ENCODE assay signal across 29 mouse cellular contexts in the genomic region with DNA sequence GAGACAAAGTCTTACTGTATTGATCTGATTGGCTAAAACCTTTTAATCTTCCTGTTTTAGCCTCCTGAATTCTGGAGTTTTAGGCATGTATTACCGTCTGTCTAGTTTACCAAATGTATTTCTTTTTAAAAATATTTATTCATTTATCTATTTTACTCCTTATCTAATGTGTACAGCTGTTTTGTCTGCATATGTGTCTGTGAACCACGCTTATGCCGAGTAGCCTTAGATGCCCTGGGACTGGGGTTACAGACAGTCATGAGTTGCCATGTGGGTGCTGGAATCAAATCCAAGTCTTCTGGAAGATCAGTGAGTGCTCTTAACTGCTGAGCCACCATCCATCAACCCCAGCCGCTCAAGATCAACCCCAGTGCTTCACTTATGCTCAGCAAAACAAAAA. TPM values are rescaled to one million over a fixed set of nuclear protein-coding genes. Genes with fewer than 3 reads are reported as not detected.
DNase-seq lines count a peak whose midpoint lies in the region; ATAC-seq lines count a peak whose summit lies in the region.
"Had no signal": no experiment of that assay in that cellular context is flagged by ENCODE, and none has a peak within 500 bp of the region (broad histone marks: within the 10 kb centered on the region; RNA-seq: fewer than 3 reads in every experiment).

No protein-coding gene starts in this region.

- no peak overlapping the region for H3K9ac ChIP-seq in liver, embryonic 16.5 days (ENCODE audit: low read depth, low read length)
- H3K9ac ChIP-seq: forebrain, embryonic 15.5 days; heart, embryonic 12.5 days; hindbrain, embryonic 15.5 days; limb, embryonic 13.5 days had no signal

- H3K36me3 ChIP-seq in liver, embryonic 16.5 days (ENCODE audit: control insufficient read depth, insufficient read depth): no peaks in the 10 kb centered on the region
- H3K36me3 ChIP-seq: forebrain, embryonic 10.5 days; forebrain, embryonic 15.5 days; heart, embryonic 12.5 days; hindbrain, embryonic 15.5 days; limb, embryonic 13.5 days had no signal

- peak; percentile 36 for DNase-seq in spleen, adult 12 weeks (ENCODE audit: low spot score)
- no peak for DNase-seq in spleen, postnatal 14 days (ENCODE audit: low spot score in 2 of 2)
- no peak for DNase-seq in testis, postnatal 14 days (ENCODE audit: low spot score)
- DNase-seq in cerebellum, postnatal 14 days: no peak
- no peak for DNase-seq in heart, postnatal 10 days
- DNase-seq: adrenal gland, postnatal 10 days; cerebellum, adult 18-20 months; cerebellum, postnatal 10 days; gastrocnemius, adult 2 months; gastrocnemius, postnatal 36 days; heart, adult 2 months; kidney, adult 11 months; kidney, postnatal 14 days; lung, adult 2 months; lung, postnatal 14 days; right cerebral cortex, adult 18-20 months had no signal

- 0 out of 2 replicates have a peak, but pooled peaks have one; percentile 20 for ATAC-seq in common myeloid progenitor, adult 5-6 weeks (replicated peaks; ENCODE audit: low read depth, poor library complexity, severe bottlenecking)
- peak; percentile 63 for ATAC-seq in liver, embryonic 16.5 days (ENCODE audit: low read depth)
- ATAC-seq: forebrain, embryonic 15.5 days; inflammation-experienced regulatory T-cells, adult 6 months; midbrain, embryonic 16.5 days had no signal

- WGBS in liver, embryonic 16.5 days (ENCODE audit: insufficient replicate concordance): 29% methylated on average over 4 of the region's 4 CpGs

- no peak overlapping the region for H3K4me3 ChIP-seq in liver, embryonic 16.5 days (ENCODE audit: low read depth, low read length)
- H3K4me3 ChIP-seq: forebrain, embryonic 10.5 days; forebrain, embryonic 15.5 days; gastrocnemius, adult 2 months; heart, adult 2 months; heart, embryonic 12.5 days; hindbrain, embryonic 10.5 days; hindbrain, embryonic 15.5 days; left cerebral cortex, adult 2 months; limb, embryonic 13.5 days had no signal

- intact Hi-C loops in heart, postnatal 10 days (cut with DNase I): no loop called here

- no peaks in the 10 kb centered on the region for H3K27me3 ChIP-seq in liver, embryonic 16.5 days (ENCODE audit: control insufficient read depth, insufficient read depth, low read depth, low read length)
- H3K27me3 ChIP-seq: heart, embryonic 12.5 days; hindbrain, embryonic 15.5 days; limb, embryonic 13.5 days had no signal

- H3K27ac ChIP-seq in liver, embryonic 16.5 days (ENCODE audit: low read length): no peak overlapping the region
- H3K27ac ChIP-seq: forebrain, embryonic 10.5 days; forebrain, embryonic 15.5 days; gastrocnemius, adult 2 months; heart, adult 2 months; hindbrain, embryonic 10.5 days; hindbrain, embryonic 15.5 days; left cerebral cortex, adult 2 months; limb, embryonic 13.5 days had no signal

- H3K4me1 ChIP-seq in liver, embryonic 16.5 days (ENCODE audit: control insufficient read depth, low read depth, low read length): peaks cover 7% of the 10 kb centered on the region; the same call in 1 of the 2 replicates
- H3K4me1 ChIP-seq: forebrain, embryonic 15.5 days; hindbrain, embryonic 15.5 days; limb, embryonic 13.5 days had no signal

- no peak overlapping the region for H3K4me2 ChIP-seq in liver, embryonic 16.5 days (ENCODE audit: low read depth, low read length)
- H3K4me2 ChIP-seq: forebrain, embryonic 15.5 days; heart, embryonic 12.5 days; hindbrain, embryonic 15.5 days; limb, embryonic 13.5 days; midbrain, embryonic 11.5 days had no signal

- no peaks in the 10 kb centered on the region for H3K9me3 ChIP-seq in liver, embryonic 16.5 days (replicated peaks; ENCODE audit: control insufficient read depth, low read length)
- H3K9me3 ChIP-seq: forebrain, embryonic 10.5 days; forebrain, embryonic 15.5 days; heart, embryonic 12.5 days; hindbrain, embryonic 10.5 days; hindbrain, embryonic 15.5 days; limb, embryonic 13.5 days had no signal

RNA-seq across cellular contexts. Expression of gene Nrip3, which starts 36.8 kb away (rescaled TPM):
- 0.41 and 0.44 TPM in 2 replicates for total RNA-seq in common myeloid progenitor, adult 5-6 weeks (2017)
- polyA plus RNA-seq in liver, embryonic 16.5 days (2015; fragmentation: Nextera tagmentation; extraction: Ambion mirVana): 0.09 and 0.22 TPM in 2 replicates
- under 1 TPM; 0.30 to 0.34 TPM for total RNA-seq in heart, postnatal 10 days (2021)
- total RNA-seq: gastrocnemius, adult 2 months; gastrocnemius, postnatal 36 days had no signal

RNA-seq across cellular contexts. Expression of gene Scube2, which starts 46.9 kb away (rescaled TPM):
- total RNA-seq in common myeloid progenitor, adult 5-6 weeks (2017): not detected in 2 replicates
- 0.09 and 0.12 TPM in 2 replicates for polyA plus RNA-seq in liver, embryonic 16.5 days (2015; fragmentation: Nextera tagmentation; extraction: Ambion mirVana)
- 10 to 100 TPM; 14.3 to 17.2 TPM for total RNA-seq in heart, postnatal 10 days (2021)
- total RNA-seq: neutrophil, adult 5-6 weeks had no signal
- polyA plus RNA-seq: inflammation-experienced regulatory T-cells, adult 6 months had no signal

Comparison
In these comparisons a context has a peak if more than half of its experiments do, and no peak if none do; other contexts are left out.
1. RNA of gene Scube2, which starts 46.9 kb away (total RNA-seq): 14.3 to 17.2 TPM in heart, postnatal 10 days; not detected in common myeloid progenitor, adult 5-6 weeks; every median in the first group is over 10 times any median in the second.